Mouse (Mus musculus): ENCODE measurements around the gene Tuba8. TPM values are rescaled to one million over a fixed set of nuclear protein-coding genes. Genes with fewer than 3 reads are reported as not detected.

Gene Tuba8
- total RNA-seq, 2 experiments from 2014 or later, result 1.8 to 2.6 TPM

GRCm38 (mm10) chr6:121194956-121195731 is 15.4 kb upstream of the Tuba8 start:
- DNase-seq (ENCODE audit: low spot score in 2 of 2), result no peak

- DNase-seq (ENCODE audit: low spot score in 2 of 2), result no peak
Observed at GRCm38 (mm10) chr6:121197807-121198365, 12.6 kb upstream of the Tuba8 start.

- no peak for DNase-seq (ENCODE audit: low spot score in 2 of 2)
Observed at GRCm38 (mm10) chr6:121200458-121200857, 10.0 kb upstream of the Tuba8 start.

GRCm38 (mm10) chr6:121202026-121202425 is 8.5 kb upstream of the Tuba8 start:
- no peak for DNase-seq (ENCODE audit: low spot score in 2 of 2)

- DNase-seq (ENCODE audit: low spot score in 2 of 2), result no peak
Observed at GRCm38 (mm10) chr6:121206481-121206880, 4.0 kb upstream of the Tuba8 start.

GRCm38 (mm10) chr6:121209584-121209983 is 912 bp upstream of the Tuba8 start:
- DNase-seq (ENCODE audit: low spot score in 2 of 2), result no peak

- DNase-seq (ENCODE audit: low spot score in 2 of 2), result no peak
Observed at GRCm38 (mm10) chr6:121210926-121211289, 412 bp downstream of the Tuba8 start.

GRCm38 (mm10) chr6:121211743-121212142 is 1.2 kb downstream of the Tuba8 start:
- no peak for DNase-seq (ENCODE audit: low spot score in 2 of 2)

GRCm38 (mm10) chr6:121212988-121213387 is 2.5 kb downstream of the Tuba8 start:
- no peak for DNase-seq (ENCODE audit: low spot score in 2 of 2)

GRCm38 (mm10) chr6:121214221-121214620 is 3.7 kb downstream of the Tuba8 start:
- DNase-seq (ENCODE audit: low spot score in 2 of 2), result no peak

- no peak for DNase-seq (ENCODE audit: low spot score in 2 of 2)
Observed at GRCm38 (mm10) chr6:121214667-121215330, 4.3 kb downstream of the Tuba8 start.

- no peak for DNase-seq (ENCODE audit: low spot score in 2 of 2)
Observed at GRCm38 (mm10) chr6:121215336-121215735, 4.8 kb downstream of the Tuba8 start.

GRCm38 (mm10) chr6:121215896-121216295 is 5.4 kb downstream of the Tuba8 start:
- no peak for DNase-seq (ENCODE audit: low spot score in 2 of 2)

- no peak for DNase-seq (ENCODE audit: low spot score in 2 of 2)
Observed at GRCm38 (mm10) chr6:121216589-121217255, 6.2 kb downstream of the Tuba8 start.

GRCm38 (mm10) chr6:121218002-121218401 is 7.5 kb downstream of the Tuba8 start:
- DNase-seq (ENCODE audit: low spot score in 2 of 2), result no peak

- DNase-seq (ENCODE audit: low spot score in 2 of 2), result no peak
Observed at GRCm38 (mm10) chr6:121219406-121219805, 8.9 kb downstream of the Tuba8 start.

GRCm38 (mm10) chr6:121220181-121220580 is 9.7 kb downstream of the Tuba8 start:
- DNase-seq (ENCODE audit: low spot score in 2 of 2), result no peak

- DNase-seq (ENCODE audit: low spot score in 2 of 2), result no peak
Observed at GRCm38 (mm10) chr6:121221876-121222597, 11.5 kb downstream of the Tuba8 start.

GRCm38 (mm10) chr6:121223001-121223400 is 12.5 kb downstream of the Tuba8 start:
- DNase-seq (ENCODE audit: low spot score in 2 of 2), result no peak

- DNase-seq (ENCODE audit: low spot score in 2 of 2), result no peak
Observed at GRCm38 (mm10) chr6:121224067-121224466, 13.6 kb downstream of the Tuba8 start.

- DNase-seq (ENCODE audit: low spot score in 2 of 2), result no peak
Observed at GRCm38 (mm10) chr6:121224993-121225392, 14.5 kb downstream of the Tuba8 start.

Data from adrenal gland, postnatal 4 days (tissue).